Mouse (Mus musculus) ovary, postnatal 14 days (tissue): ENCODE results near the gene Setd5.

Experiments
- DNase-seq: peaks from one replicate; pipeline ENCODE4 v3.0.0; 2022; ENCODE audit warnings: low spot score

Gene Setd5

GRCm38 (mm10) chr6:113054552-113055107, 22.5 kb upstream of the Setd5 start:
- no peak for DNase-seq

GRCm38 (mm10) chr6:113060892-113061563, 16.1 kb upstream of the Setd5 start:
- no peak for DNase-seq

GRCm38 (mm10) chr6:113062253-113062652, 14.9 kb upstream of the Setd5 start:
- no peak for DNase-seq

GRCm38 (mm10) chr6:113063363-113063762, 13.8 kb upstream of the Setd5 start:
- no peak for DNase-seq

- DNase-seq = no peak
Measured at GRCm38 (mm10) chr6:113065186-113065585, 12.0 kb upstream of the Setd5 start.

GRCm38 (mm10) chr6:113069154-113069553, 8.0 kb upstream of the Setd5 start:
- DNase-seq = no peak

GRCm38 (mm10) chr6:113075261-113075660, 1.9 kb upstream of the Setd5 start:
- no peak for DNase-seq

GRCm38 (mm10) chr6:113076012-113076685, 1.0 kb upstream of the Setd5 start:
- DNase-seq = peak; percentile 92

GRCm38 (mm10) chr6:113077569-113078030, 435 bp downstream of the Setd5 start:
- no peak for DNase-seq

GRCm38 (mm10) chr6:113078031-113078721, 1.0 kb downstream of the Setd5 start:
- DNase-seq = no peak

- DNase-seq = no peak
Measured at GRCm38 (mm10) chr6:113079492-113079891, 2.3 kb downstream of the Setd5 start.

GRCm38 (mm10) chr6:113082229-113082628, 5.1 kb downstream of the Setd5 start:
- no peak for DNase-seq

- DNase-seq = no peak
Measured at GRCm38 (mm10) chr6:113084590-113084989, 7.4 kb downstream of the Setd5 start.

GRCm38 (mm10) chr6:113093206-113093605, 16.0 kb downstream of the Setd5 start:
- no peak for DNase-seq

- DNase-seq = no peak
Measured at GRCm38 (mm10) chr6:113095547-113095946, 18.4 kb downstream of the Setd5 start.

- no peak for DNase-seq
Measured at GRCm38 (mm10) chr6:113097662-113098061, 20.5 kb downstream of the Setd5 start.

- DNase-seq = peak; percentile 84
Measured at GRCm38 (mm10) chr6:113099640-113100289, 22.6 kb downstream of the Setd5 start.

- no peak for DNase-seq
Measured at GRCm38 (mm10) chr6:113102541-113102940, 25.4 kb downstream of the Setd5 start.

- peak; percentile 14 for DNase-seq
Measured at GRCm38 (mm10) chr6:113103765-113104164, 26.6 kb downstream of the Setd5 start.

GRCm38 (mm10) chr6:113109378-113109777, 32.2 kb downstream of the Setd5 start:
- no peak for DNase-seq

GRCm38 (mm10) chr6:113109956-113110355, 32.8 kb downstream of the Setd5 start:
- no peak for DNase-seq

GRCm38 (mm10) chr6:113120806-113121205, 43.6 kb downstream of the Setd5 start:
- no peak for DNase-seq
